Mouse (Mus musculus) cerebellum, adult 2 months (tissue): ENCODE data around the gene Osr1.

Experiments
- CTCF ChIP-seq: fragments of 200-500 bp; IDR thresholded peaks from 2 replicates; pipeline ENCODE4 v1.5.1; 2011; ENCODE audit warnings: low read depth, mild to moderate bottlenecking, control low read depth, low read length, moderate library complexity, borderline replicate concordance; ENCODE audit not compliant: insufficient read depth
- POLR2A ChIP-seq: fragments of 200-500 bp; IDR thresholded peaks from 2 replicates; pipeline ENCODE4 v1.6.1; 2011; ENCODE audit warnings: low read length, control low read depth, borderline replicate concordance; ENCODE audit not compliant: insufficient read depth

DNA sequence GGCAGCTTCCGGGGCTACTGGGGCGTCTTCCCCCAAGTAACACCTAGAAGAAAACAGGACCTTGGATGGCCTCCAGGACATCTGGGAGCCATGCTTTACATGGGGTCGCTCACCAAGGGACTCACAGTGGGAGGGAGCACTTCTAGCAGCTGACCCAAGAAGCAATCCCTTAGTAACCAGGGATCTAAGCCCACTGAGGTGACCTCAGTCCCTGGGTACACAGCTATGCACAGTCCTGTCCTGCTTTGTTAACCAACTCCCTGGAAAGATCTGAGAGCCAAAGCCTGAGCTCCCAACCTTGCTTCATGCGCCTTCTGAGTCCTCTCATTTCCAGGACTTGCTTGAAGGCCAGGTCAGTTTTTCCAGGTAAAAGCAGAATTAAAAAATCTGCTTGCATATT lies 2.1 kb downstream of the Osr1 start:
- TF ChIP-seq CTCF = no peak
- TF ChIP-seq POLR2A = no peak
